Mouse (Mus musculus): ENCODE measurements around the gene Gcdh. TPM values are rescaled to one million over a fixed set of nuclear protein-coding genes. Genes with fewer than 3 reads are reported as not detected.
"Not testable (repeated sequence)": the region's sequence is repeated elsewhere in the genome, so short reads cannot be mapped to it uniquely, and the experiment has no call there.

Gene Gcdh
- polyA plus RNA-seq, 1 experiment from 2014 or later, result 51.8 TPM

DNA sequence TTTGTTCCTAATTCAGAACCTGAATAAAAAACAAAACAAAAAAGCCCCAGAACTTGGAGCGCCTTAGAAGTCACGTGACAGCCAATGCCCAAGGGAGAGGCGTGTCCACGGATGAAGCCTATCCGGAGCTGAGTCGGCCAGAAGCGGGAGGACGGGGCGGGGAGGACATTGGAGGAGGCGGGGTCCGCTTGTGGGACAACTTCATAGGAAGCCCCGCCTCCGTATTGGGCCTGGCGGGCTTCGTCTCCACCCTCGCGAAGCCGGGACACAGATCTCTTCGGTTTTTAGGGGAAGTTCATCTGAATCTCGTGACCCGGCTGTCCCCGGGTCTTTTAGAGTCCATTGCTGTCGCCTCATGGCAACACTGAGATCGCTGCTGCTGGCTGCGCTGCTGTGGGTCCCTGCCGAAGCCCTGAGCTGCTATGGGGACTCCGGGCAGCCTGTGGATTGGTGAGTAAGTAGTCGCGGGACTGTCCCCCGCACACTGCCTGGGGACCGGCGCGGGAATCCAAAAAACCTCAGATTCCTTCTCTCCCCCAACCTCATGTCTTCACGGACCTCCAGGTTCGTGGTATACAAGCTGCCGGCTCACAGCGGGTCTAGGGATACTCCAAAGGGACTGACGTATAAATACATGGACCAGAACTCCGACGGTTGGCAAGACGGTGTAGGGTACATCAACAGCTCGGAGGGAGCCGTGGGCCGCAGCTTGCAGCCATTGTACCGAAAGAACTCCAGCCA is 14.9 kb upstream of the Gcdh start, which contains the start of gene Dnase2a:
TSS of gene Dnase2a (plus strand) at position 140 of the 741 bp plus-strand sequence.
- H3K9me3 ChIP-seq, result no peaks in the 10 kb centered on the region
- 1% methylated on average over 45 of the region's 45 CpGs for WGBS
- peak within 1 kb of the TSS; percentile 69 for H3K4me3 ChIP-seq
- peaks cover 65% of the 10 kb centered on the region for H3K27me3 ChIP-seq (replicated peaks; ENCODE audit: low read depth, poor library complexity, severe bottlenecking)
- peaks cover 8% of the 10 kb centered on the region; the same call in 1 of the 2 replicates for H3K36me3 ChIP-seq (replicated peaks)
- peak within 1 kb of the TSS; percentile 80 for H3K27ac ChIP-seq (replicated peaks)
- peak; percentile 97 for DNase-seq (ENCODE audit: low spot score)
- peaks cover 38% of the 10 kb centered on the region for H3K4me1 ChIP-seq

DNA sequence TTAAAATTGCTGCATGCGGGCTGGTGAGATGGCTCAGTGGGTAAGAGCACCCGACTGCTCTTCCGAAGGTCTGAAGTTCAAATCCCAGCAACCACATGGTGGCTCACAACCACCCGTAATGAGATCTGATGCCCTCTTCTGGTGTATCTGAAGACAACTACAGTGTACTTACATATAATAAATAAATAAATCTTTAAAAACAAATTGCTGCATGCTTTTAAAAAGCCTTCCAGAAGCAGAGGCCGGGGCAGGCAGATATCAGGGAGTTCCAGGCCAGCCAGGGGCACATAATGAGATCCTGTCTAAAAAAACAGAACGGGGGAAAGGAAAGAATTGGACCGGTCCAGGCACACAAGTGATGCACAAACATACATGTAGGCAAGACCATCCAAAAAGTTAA is 14.3 kb upstream of the Gcdh start:
- Histone ChIP-seq H3K27me3 (replicated peaks; ENCODE audit: low read depth, poor library complexity, severe bottlenecking) (peaks cover 59% of the 10 kb centered on the region), H3K4me3 (peak overlapping the region; percentile 69), H3K27ac (replicated peaks) (peak overlapping the region; percentile 66), H3K4me1 (peaks cover 38% of the 10 kb centered on the region)
- H3K36me3 ChIP-seq (replicated peaks); H3K9me3 ChIP-seq; DNase-seq (ENCODE audit: low spot score): not testable (repeated sequence)
- 35% methylated on average over 7 of the region's 7 CpGs for WGBS

DNA sequence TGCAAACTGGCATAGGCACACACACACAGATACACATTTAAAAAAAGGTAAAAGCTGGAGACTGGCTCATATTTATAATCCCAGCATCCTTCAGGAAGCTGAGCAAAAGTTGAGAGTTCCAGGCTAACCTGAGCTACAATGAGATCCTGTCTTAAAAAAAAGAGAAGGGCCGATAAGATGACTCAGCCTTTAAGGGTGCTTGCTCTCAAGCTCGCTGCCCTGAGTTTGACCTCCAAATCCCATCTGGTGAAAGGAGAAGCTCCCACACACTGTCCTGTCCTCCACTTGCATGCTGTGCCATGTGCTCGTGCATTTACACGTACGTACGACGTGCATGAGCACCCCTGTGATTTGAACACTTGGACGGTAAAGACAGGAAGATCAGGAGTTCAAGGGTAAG is 13.8 kb upstream of the Gcdh start:
- H3K27me3 ChIP-seq (replicated peaks; ENCODE audit: low read depth, poor library complexity, severe bottlenecking), result peaks cover 57% of the 10 kb centered on the region
- no peak for DNase-seq (ENCODE audit: low spot score)

DNA sequence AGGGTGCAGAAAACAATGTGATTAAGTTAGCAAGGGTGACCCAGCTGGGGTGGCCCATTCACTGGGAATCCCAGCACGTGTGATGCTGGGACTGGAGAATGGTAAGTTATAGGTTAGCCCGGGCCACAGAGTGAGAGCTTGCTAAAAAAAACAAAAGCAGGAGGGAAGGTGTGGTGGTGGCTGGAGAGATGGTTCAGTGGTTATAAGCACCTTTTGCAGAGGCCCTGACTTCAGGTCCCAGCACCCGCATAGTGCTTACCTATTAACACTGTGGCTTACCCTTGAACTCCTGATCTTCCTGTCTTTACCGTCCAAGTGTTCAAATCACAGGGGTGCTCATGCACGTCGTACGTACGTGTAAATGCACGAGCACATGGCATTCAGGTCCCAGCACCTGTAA is 13.3 kb upstream of the Gcdh start:
- DNase-seq (ENCODE audit: low spot score), result no peak
- Histone ChIP-seq H3K4me3 (no peak overlapping the region), H3K27me3 (replicated peaks; ENCODE audit: low read depth, poor library complexity, severe bottlenecking) (peaks cover 57% of the 10 kb centered on the region), H3K9me3 (no peaks in the 10 kb centered on the region), H3K4me1 (peaks cover 38% of the 10 kb centered on the region), H3K36me3 (replicated peaks) (peaks cover 8% of the 10 kb centered on the region; the same call in 1 of the 2 replicates), H3K27ac (replicated peaks) (no peak overlapping the region)
- 95% methylated on average over 9 of the region's 9 CpGs for whole genome bisulfite sequencing

More for the DNA sequence above, 13.8 kb upstream of the Gcdh start:
- 78% methylated on average over 8 of the region's 8 CpGs for WGBS
- H3K27ac ChIP-seq (replicated peaks), result no peak overlapping the region
- H3K4me1 ChIP-seq, result peaks cover 38% of the 10 kb centered on the region
- H3K36me3 ChIP-seq (replicated peaks), result peaks cover 8% of the 10 kb centered on the region; the same call in 1 of the 2 replicates
- H3K9me3 ChIP-seq, result no peaks in the 10 kb centered on the region
- H3K4me3 ChIP-seq, result no peak overlapping the region

DNA sequence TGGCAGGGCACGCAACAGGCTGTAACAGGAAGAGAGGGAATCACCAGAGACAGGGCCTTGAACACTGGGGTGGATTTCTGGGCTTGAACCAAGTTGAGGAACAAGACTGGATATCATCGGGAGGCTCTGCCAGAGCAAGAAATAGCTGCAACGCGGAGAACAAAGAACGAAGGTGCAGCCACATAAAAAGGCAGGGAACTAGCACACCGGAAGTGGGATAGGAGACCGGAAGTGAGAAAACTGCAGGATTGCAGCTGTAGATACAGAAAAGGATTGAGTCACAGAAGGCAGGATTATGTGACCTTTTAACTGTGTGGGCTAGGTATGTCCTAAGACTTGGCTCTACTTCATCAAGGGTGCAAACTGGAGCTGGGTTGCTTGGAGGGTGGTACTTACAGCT is 10.6 kb upstream of the Gcdh start:
- no peak overlapping the region for H3K4me3 ChIP-seq
- H3K27ac ChIP-seq (replicated peaks), result no peak overlapping the region
- peaks cover 57% of the 10 kb centered on the region for H3K27me3 ChIP-seq (replicated peaks; ENCODE audit: low read depth, poor library complexity, severe bottlenecking)
- H3K9me3 ChIP-seq, result no peaks in the 10 kb centered on the region
- DNase-seq (ENCODE audit: low spot score), result no peak
- WGBS, result 89% methylated on average over 7 of the region's 7 CpGs
- H3K4me1 ChIP-seq, result peaks cover 30% of the 10 kb centered on the region
- H3K36me3 ChIP-seq (replicated peaks), result no peaks in the 10 kb centered on the region

DNA sequence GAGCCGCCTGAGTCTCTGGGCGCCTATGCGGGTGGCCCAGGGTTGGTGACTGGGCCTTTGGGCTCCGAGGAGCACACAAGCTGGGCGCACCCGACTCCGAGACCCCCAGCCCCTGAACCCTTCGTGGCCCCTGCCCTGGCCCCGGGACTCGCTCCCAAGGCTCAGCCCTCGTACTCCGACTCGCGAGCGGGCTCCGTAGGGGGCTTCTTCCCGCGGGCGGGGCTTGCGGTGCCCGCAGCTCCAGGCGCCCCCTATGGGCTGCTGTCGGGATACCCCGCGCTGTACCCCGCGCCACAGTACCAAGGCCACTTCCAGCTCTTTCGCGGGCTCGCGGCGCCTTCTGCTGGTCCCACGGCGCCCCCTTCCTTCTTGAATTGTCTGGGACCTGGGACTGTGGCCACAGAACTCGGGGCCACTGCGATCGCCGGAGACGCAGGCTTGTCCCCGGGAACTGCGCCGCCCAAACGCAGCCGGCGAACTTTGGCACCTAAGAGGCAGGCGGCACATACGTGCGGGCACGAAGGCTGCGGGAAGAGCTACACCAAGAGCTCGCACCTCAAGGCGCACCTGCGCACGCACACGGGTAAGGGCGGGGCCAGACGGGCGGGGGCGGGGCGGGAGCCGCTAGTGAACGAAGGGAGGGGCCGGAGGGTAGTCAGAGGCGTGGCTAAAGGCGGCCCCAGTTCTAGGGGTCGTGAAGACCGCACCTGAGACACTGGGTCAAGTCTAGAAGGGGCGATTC is 9.4 kb upstream of the Gcdh start:
- peak overlapping the region; percentile 80 for H3K4me3 ChIP-seq
- DNase-seq (ENCODE audit: low spot score), result peak; percentile 94
- H3K36me3 ChIP-seq (replicated peaks), result no peaks in the 10 kb centered on the region
- H3K27ac ChIP-seq (replicated peaks), result peak overlapping the region; percentile 87
- under 1% methylated on average over 68 of the region's 68 CpGs for WGBS
- peaks cover 49% of the 10 kb centered on the region for H3K27me3 ChIP-seq (replicated peaks; ENCODE audit: low read depth, poor library complexity, severe bottlenecking)
- no peaks in the 10 kb centered on the region for H3K9me3 ChIP-seq
- peaks cover 21% of the 10 kb centered on the region for H3K4me1 ChIP-seq

DNA sequence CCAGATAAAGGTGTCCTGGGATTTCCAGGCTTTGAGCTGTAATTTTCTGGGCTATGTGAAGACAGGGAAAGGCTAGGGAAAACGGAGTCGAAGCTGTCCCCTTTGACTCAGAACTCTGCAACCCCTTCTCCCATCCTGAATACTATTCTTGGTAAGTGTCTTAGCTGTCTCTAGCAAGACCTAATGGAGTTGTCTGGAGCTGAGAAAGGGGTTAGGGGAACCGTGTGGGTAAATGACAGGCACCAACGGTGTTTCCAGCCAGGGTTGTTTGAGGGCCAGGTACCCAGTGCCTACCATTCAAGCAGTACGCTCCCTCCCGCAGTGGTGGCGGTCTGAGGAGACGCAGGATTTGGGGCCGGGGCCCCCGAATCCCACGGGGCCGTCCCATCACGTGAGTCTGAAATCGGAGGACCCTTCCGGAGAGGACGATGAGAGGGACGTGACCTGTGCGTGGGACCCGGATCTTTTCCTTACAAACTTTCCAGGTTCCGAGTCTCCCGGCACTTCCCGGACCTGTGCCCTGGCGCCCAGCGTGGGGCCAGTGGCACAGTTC is 8.7 kb upstream of the Gcdh start:
- no peaks in the 10 kb centered on the region for H3K9me3 ChIP-seq
- no peaks in the 10 kb centered on the region for H3K36me3 ChIP-seq (replicated peaks)
- H3K4me3 ChIP-seq, result peak overlapping the region; percentile 80
- no peak for DNase-seq (ENCODE audit: low spot score)
- peaks cover 49% of the 10 kb centered on the region for H3K27me3 ChIP-seq (replicated peaks; ENCODE audit: low read depth, poor library complexity, severe bottlenecking)
- H3K27ac ChIP-seq (replicated peaks), result peak overlapping the region; percentile 87
- 2% methylated on average over 24 of the region's 24 CpGs for whole genome bisulfite sequencing
- H3K4me1 ChIP-seq, result peaks cover 19% of the 10 kb centered on the region

DNA sequence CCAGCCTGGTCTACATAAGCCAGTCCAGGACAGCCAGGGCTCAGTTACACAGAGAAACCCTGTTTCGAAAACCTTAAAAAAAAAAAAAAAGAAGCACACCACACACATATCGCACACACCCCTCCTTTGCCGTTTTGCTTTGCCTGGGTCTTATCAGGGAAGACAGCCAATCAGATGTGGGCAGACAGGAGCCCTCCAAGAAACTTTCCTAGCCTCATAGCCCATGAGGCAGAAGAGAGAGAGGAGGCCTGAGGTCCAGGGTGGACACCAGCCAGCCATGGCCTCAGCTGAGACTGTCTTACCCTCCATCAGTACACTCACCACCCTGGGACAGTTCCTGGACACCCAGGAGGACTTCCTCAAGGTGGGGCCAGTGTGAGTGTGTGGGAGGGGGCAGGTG is 8.0 kb upstream of the Gcdh start, which contains the start of gene Klf1:
TSS of gene Klf1 (plus strand) at position 177 of the 400 bp plus-strand sequence.
- DNase-seq (ENCODE audit: low spot score), result no peak
- Histone ChIP-seq H3K27me3 (replicated peaks; ENCODE audit: low read depth, poor library complexity, severe bottlenecking) (peaks cover 49% of the 10 kb centered on the region), H3K4me1 (peaks cover 19% of the 10 kb centered on the region), H3K4me3 (peak within 1 kb of the TSS; percentile 80), H3K36me3 (replicated peaks) (no peaks in the 10 kb centered on the region), H3K27ac (replicated peaks) (peak within 1 kb of the TSS; percentile 87), H3K9me3 (no peaks in the 10 kb centered on the region)
- WGBS, result 78% methylated on average over 3 of the region's 3 CpGs

DNA sequence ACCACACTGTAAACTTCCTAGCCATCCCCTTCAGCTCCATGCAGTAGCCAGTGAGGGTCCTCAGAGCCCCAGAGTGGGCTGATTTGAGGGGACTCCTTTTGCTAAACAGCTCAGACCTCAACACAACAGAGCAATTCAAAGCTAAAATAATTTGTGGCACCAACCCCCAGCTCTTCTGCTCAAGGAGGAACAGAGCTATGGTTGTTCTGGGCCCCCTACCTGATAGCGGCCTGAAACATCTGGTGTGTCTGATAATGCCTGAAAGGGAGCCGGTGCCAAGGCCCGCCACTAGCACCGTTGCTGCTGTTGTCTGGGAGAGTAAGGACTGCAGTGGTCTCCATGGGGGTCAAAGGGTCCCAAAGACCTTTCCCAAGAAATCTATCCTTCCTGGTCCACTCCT is 7.3 kb upstream of the Gcdh start:
- Histone ChIP-seq H3K9me3 (no peaks in the 10 kb centered on the region), H3K4me1 (peaks cover 19% of the 10 kb centered on the region), H3K27ac (replicated peaks) (no peak overlapping the region), H3K27me3 (replicated peaks; ENCODE audit: low read depth, poor library complexity, severe bottlenecking) (peaks cover 49% of the 10 kb centered on the region), H3K36me3 (replicated peaks) (no peaks in the 10 kb centered on the region), H3K4me3 (peak overlapping the region; percentile 3; the same call in 1 of the 2 replicates)
- WGBS, result 60% methylated on average over 4 of the region's 4 CpGs
- no peak for DNase-seq (ENCODE audit: low spot score)

DNA sequence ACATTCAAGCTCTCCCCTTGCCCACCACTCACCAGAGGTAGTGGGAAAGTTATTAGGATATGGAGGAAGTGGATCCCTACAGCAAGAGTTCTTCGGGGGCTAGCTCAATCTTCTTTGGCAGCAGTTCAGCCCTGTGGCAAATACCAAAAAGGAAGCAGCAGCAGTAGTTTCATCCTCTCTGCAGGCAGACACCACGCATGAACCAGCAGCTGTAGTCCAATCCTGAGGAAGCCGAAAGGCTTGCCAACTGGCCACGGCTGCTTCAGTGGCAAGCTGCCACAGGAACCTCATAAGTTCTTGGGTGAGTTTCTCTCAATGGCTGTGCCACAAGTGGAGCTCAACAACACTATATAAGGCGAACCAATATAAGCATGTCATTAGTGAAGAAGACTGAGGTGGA is 2.2 kb upstream of the Gcdh start:
- Histone ChIP-seq H3K27ac (replicated peaks) (no peak overlapping the region), H3K4me1 (peaks cover 20% of the 10 kb centered on the region), H3K4me3 (no peak overlapping the region), H3K9me3 (no peaks in the 10 kb centered on the region), H3K27me3 (replicated peaks; ENCODE audit: low read depth, poor library complexity, severe bottlenecking) (peaks cover 16% of the 10 kb centered on the region), H3K36me3 (replicated peaks) (peaks cover 12% of the 10 kb centered on the region)
- no peak for DNase-seq (ENCODE audit: low spot score)
- 93% methylated on average over 5 of the region's 5 CpGs for WGBS

DNA sequence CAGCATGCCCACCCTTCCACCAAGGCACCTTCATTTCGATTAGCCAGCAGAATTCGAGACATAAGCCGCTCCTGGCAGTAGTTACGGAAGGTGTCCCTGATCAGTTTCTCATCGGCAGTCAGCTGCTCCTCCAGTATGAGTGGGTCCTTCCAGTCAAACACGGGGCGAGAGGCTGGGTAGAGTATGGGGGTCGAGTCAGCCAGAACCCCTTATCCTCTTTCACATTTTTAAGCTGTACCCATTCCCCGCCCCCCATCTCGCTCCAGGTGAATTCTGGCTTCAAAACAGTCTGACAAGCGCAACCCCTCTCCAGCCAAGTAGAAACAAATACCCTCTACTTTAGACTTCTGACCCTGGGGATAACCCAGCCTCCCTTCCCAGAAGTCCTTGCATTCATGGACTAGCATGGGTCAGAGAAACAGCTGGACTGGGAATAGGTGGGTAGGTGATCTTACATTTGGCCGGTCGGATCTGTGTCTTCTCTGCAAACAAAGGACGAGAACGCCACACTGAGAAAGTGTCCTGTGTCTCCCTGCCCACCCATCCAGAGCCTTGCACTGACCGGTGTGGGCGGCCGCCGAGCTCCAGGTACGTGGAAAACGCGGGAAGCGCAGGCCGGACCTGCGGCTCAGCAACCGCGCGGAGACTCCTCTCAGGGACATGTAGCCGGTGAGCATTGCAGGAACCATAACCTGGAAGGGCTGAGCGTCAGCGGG is 570 bp downstream of the Gcdh start:
- H3K4me3 ChIP-seq, result peak overlapping the region; percentile 68
- no peak for DNase-seq (ENCODE audit: low spot score)
- WGBS, result 13% methylated on average over 31 of the region's 31 CpGs
- H3K27me3 ChIP-seq (replicated peaks; ENCODE audit: low read depth, poor library complexity, severe bottlenecking), result no peaks in the 10 kb centered on the region
- peaks cover 38% of the 10 kb centered on the region for H3K36me3 ChIP-seq (replicated peaks)
- no peaks in the 10 kb centered on the region for H3K9me3 ChIP-seq
- H3K4me1 ChIP-seq, result peaks cover 20% of the 10 kb centered on the region
- peak overlapping the region; percentile 71 for H3K27ac ChIP-seq (replicated peaks)

DNA sequence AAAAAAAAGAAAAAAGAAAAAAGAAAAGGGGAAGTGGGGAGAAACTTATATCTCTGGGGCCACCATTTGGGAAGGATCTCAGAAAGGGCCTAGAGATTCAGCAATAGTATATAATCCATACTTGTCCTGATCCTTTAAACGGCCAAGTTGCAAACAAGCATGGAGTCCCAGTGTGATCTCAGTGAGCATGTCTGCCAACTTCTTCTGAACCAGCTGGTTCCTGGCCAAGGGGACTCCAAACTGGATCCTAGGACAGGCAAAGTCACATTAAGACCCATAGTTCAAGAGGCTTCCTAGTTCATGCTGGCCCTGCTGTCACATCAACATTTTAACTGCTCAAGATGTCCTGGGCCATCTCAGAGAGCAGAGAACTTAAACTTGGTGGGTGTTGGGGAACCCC is 4.6 kb downstream of the Gcdh start:
- no peak overlapping the region for H3K27ac ChIP-seq (replicated peaks)
- no peak for DNase-seq (ENCODE audit: low spot score)
- peaks cover 17% of the 10 kb centered on the region for H3K4me1 ChIP-seq
- H3K36me3 ChIP-seq (replicated peaks), result peaks cover 77% of the 10 kb centered on the region
- H3K9me3 ChIP-seq, result no peaks in the 10 kb centered on the region
- H3K27me3 ChIP-seq (replicated peaks; ENCODE audit: low read depth, poor library complexity, severe bottlenecking), result no peaks in the 10 kb centered on the region
- WGBS, result 89% methylated on average over 1 of the region's 1 CpGs
- H3K4me3 ChIP-seq, result no peak overlapping the region

Measured in embryonic facial prominence, embryonic 10.5 days (tissue).